Mouse (Mus musculus) urinary bladder, postnatal 0 days (tissue): ENCODE results near the gene Nedd4. TPM values are rescaled to one million over a fixed set of nuclear protein-coding genes. Genes with fewer than 3 reads are reported as not detected.

Experiments used
- polyA plus RNA-seq: library from polyadenylated mRNA; unstranded; fragments of >200 nt; fragmentation: Nextera tagmentation; extraction: Ambion mirVana; gene quantifications from 2 replicates; pipeline ENCODE4 v1.2.1, GENCODE M21; 2015

Gene Nedd4
- 340 and 434 TPM in 2 replicates for polyA plus RNA-seq

DNA sequence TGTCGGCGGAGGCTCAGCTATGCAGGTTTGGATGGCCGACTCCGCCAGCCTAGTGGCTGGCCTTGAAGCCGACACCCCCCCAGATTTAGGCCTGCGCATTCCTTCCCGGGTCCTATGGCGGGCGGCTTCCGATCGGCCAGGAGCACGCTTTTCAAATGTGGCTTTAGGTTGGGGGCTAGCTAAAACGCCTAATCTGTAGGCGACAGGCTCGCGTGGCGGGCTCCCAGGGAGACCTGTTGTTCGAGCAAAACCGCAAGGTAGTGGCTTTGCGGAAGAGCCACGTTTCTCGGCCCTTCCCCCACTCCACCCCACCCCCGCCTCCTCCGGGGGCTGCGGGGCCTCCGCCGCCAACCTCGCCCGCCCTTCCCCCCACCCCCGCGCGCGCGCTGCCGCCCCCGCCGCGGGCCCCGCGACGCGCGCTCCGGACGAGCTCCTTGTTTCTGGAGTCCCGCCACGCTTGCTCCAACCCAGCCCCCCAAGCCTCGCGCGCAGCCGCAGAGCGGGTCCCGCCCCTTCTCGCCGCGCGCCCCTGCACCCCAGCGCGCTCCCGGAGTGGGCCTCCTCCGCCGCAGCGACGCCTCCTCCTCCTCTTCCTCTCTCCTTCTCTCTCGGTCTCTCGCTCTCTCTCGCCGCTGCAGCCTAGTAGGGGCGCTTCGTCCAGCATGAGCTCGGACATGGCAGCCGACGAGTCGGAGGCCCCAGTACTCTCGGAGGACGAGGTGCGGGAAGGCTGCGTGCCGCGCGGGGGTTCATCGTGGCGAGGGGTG is at the start of gene Nedd4:
Nedd4 (plus strand) TSS at position 452 of the 767 bp plus-strand sequence.

Other genes starting within 250 kb of the Nedd4 start
- 2.2 and 6.1 TPM in 2 replicates for gene Mns1, start 224.3 kb upstream of the Nedd4 start, polyA plus RNA-seq
- 8.3 and 9.3 TPM in 2 replicates for gene Tex9, start 170.1 kb upstream of the Nedd4 start, polyA plus RNA-seq
- gene Rfx7, start 130.1 kb upstream of the Nedd4 start, polyA plus RNA-seq, result 4.4 and 5.2 TPM in 2 replicates
- gene Prtg, start 144.5 kb downstream of the Nedd4 start, polyA plus RNA-seq, result 0.02 and 0.05 TPM in 2 replicates